Mouse (Mus musculus) brain, embryonic 18.5 days (tissue): Measurements from ENCODE around the gene Tmem255a.

Experiments
- DNase-seq: peaks from one replicate; pipeline ENCODE4 v3.0.0-alpha.2; 2012; ENCODE audit warnings: low read depth, low spot score

The Tmem255a gene

DNA sequence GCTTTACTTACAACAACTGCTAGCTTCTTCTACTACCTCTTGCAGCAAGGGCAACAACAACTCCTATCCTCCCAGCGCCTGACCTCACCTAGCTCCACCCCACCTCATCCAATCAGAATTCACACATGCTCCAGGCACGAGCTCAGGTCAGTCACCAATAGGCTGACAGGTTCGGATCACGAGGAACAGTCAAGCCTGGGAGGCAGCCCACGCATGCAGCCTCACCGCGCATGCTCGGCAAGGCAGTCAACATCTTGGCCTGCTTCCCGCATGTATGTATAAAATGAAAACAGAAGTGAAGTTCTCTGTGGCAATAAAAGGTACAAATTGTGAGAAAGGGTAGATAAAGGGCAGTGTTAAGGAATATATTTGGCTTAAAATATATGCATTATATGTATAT lies 86.2 kb downstream of the Tmem255a start:
- no peak for DNase-seq

GRCm38 (mm10) chrX:38165315-38165714 lies 86.9 kb downstream of the Tmem255a start:
- DNase-seq: no peak

DNA sequence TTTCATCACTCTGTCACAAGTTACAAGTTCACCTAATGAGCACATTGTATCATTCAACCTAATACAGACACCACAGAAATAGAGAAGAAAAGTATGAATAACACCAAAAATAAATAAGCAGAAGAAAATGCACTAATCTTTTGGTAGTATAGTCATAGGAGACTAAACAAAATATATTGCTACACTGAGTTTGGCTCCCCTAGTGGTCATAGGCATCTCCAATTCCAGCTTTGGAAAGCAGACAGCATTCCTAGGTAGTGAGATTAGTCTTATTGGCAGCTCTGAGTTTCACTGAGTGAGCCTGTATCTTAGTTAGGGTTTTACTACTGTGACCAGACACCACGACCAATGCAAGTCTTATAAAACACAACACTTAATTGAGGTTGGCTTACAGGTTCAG lies 93.1 kb downstream of the Tmem255a start:
- no peak for DNase-seq
